Mouse (Mus musculus) kidney, adult 2 months (tissue): ENCODE measurements around the gene Gng8. TPM values are rescaled to one million over a fixed set of nuclear protein-coding genes. Genes with fewer than 3 reads are reported as not detected.

Source experiments
- DNase-seq: peaks from one replicate; pipeline ENCODE4 v3.0.0; 2021
- H3K27ac ChIP-seq: fragments of 200-500 bp; 2 replicates; pipeline ENCODE4 v1.5.1; 2012; ENCODE audit warnings: low read depth, low read length, control low read depth, inconsistent platforms; ENCODE audit not compliant: insufficient read depth
- H3K27me3 ChIP-seq: fragments of 200-500 bp; replicated peaks from 2 replicates; pipeline ENCODE4 v1.6.1; 2012; ENCODE audit warnings: mild to moderate bottlenecking, moderate library complexity, low read length, inconsistent platforms; ENCODE audit not compliant: control insufficient read depth, insufficient read depth
- H3K36me3 ChIP-seq: fragments of 200-500 bp; 2 replicates; pipeline ENCODE4 v1.6.1; 2012; ENCODE audit warnings: mild to moderate bottlenecking, moderate library complexity, low read length, inconsistent platforms; ENCODE audit not compliant: control insufficient read depth, insufficient read depth
- H3K4me1 ChIP-seq: fragments of 200-500 bp; 2 replicates; pipeline ENCODE4 v1.6.1; 2011; ENCODE audit warnings: low read length; ENCODE audit not compliant: control insufficient read depth, insufficient read depth
- H3K4me3 ChIP-seq: fragments of 200-500 bp; 2 replicates; pipeline ENCODE4 v1.5.1; 2011; ENCODE audit warnings: mild to moderate bottlenecking, low read depth, low read length, control low read depth; ENCODE audit not compliant: insufficient read depth
- CTCF ChIP-seq: fragments of 200-500 bp; conservative IDR thresholded peaks from 2 replicates; pipeline ENCODE4 v1.5.1; 2011; ENCODE audit warnings: low read depth, mild to moderate bottlenecking, control low read depth, low read length, moderate library complexity, mixed read lengths; ENCODE audit not compliant: insufficient read depth, insufficient read length
- POLR2A ChIP-seq: fragments of 200-500 bp; IDR thresholded peaks from one replicate; pipeline ENCODE4 v1.6.1; 2011; ENCODE audit warnings: low read depth, low read length, control low read depth
- WGBS: fragments of 180-500 bp; shearing (Covaris S2); methylation state at CpG from one replicate; pipeline ENCODE4 v1.1.7; 2018; 5-methylcytosine and 5-hydroxymethylcytosine counted together
- polyA plus RNA-seq: library from polyadenylated mRNA; depleted of rRNA; stranded (reverse); fragments of >200 nt; gene quantifications from 2 replicates; pipeline ENCODE4 v1.2.3, GENCODE M21; 2012

The Gng8 gene
- polyA plus RNA-seq, 1 experiment: 3.6 TPM

GRCm38 (mm10) chr7:16885271-16885776 lies 6.3 kb upstream of the Gng8 start:
- Histone ChIP-seq H3K4me3 (peak overlapping the region; percentile 38; the same call in 1 of the 2 replicates), H3K27ac (no peak overlapping the region), H3K27me3 (no peaks in the 10 kb centered on the region), H3K36me3 (no peaks in the 10 kb centered on the region), H3K4me1 (no peaks in the 10 kb centered on the region)
- WGBS: 44% methylated on average over 95 of the region's 95 CpGs
- no peak for TF ChIP-seq POLR2A
- no peak for TF ChIP-seq CTCF
- DNase-seq: no peak

DNA sequence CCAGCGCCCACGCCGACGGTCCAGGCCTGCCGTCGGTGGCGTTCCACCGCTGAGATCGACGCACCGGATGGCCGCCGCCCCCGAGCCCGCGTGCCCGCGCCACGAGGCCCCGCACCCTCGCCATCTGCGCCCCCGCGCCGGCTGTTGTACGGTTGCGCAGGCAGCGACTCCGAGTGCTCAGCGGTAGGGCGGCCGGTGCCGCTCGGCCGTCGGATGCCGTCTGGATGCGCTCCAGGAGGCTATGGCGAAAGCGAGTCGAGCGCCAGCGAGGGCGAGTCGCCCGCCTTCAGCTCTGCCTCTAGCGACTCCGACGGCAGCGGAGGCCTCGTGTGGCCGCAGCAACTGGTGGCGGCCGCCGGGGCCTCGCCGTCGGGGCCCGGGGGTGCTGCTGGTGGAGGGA lies 5.7 kb upstream of the Gng8 start:
- DNase-seq: no peak
- Histone ChIP-seq H3K36me3 (no peaks in the 10 kb centered on the region), H3K4me1 (no peaks in the 10 kb centered on the region), H3K27me3 (no peaks in the 10 kb centered on the region), H3K4me3 (no peak overlapping the region), H3K27ac (no peak overlapping the region)
- TF ChIP-seq CTCF (no peak), POLR2A (no peak)
- 66% methylated on average over 59 of the region's 59 CpGs for whole genome bisulfite sequencing

- WGBS: 32% methylated on average over 6 of the region's 6 CpGs
- Histone ChIP-seq H3K27me3 (no peaks in the 10 kb centered on the region; the same call in 1 of the 2 replicates), H3K4me1 (no peaks in the 10 kb centered on the region), H3K4me3 (no peak overlapping the region; the same call in 1 of the 2 replicates), H3K27ac (peak overlapping the region; percentile 63), H3K36me3 (no peaks in the 10 kb centered on the region)
- TF ChIP-seq POLR2A (no peak), CTCF (no peak)
- peak; percentile 35 for DNase-seq
Observed at GRCm38 (mm10) chr7:16890536-16890935, 1.1 kb upstream of the Gng8 start.

DNA sequence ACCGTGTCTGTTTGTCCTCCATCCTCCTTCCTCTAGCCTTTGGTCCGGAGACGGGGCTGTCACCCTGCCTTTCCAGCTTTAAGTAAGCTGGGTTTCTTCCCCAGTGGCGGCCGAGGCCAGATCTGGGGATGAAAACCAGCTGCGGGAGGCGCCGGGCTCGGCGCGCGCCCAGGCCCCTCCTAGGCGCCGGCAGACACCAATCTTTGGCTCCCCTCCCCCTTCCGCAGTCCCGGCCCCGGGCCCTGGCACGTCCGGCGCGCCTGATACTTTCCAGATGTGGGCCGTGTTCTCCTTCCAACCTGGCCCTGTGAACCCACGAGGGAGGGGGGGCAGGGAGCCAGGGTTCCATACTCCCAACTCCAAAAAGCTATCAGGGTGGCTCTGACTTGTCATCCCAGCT lies 642 bp upstream of the Gng8 start:
- no peak overlapping the region; the same call in 1 of the 2 replicates for H3K4me3 ChIP-seq

DNA sequence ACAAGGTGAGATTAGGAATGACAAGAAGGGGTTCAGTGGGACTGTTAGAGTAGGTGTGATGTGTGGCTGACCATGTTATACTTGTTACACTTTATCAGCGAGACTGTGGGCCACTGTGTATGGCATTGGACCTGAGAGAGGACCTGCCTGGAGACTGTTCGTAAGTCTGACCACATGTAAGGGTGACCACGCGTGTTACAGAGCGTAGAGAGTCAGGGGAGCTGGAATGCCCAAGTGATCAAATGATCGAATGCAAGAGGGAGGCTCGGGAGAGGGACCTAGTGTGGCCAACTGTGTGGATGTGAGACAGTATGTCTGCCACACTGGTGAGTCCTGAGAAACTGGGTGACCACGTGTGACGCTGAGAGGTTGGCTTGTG lies 755 bp downstream of the Gng8 start:
- 45% methylated on average over 9 of the region's 9 CpGs for WGBS
- H3K27me3 ChIP-seq: no peaks in the 10 kb centered on the region; the same call in 1 of the 2 replicates
- no peaks in the 10 kb centered on the region for H3K36me3 ChIP-seq
- no peaks in the 10 kb centered on the region for H3K4me1 ChIP-seq
- no peak overlapping the region for H3K27ac ChIP-seq
- no peak for DNase-seq
- H3K4me3 ChIP-seq: no peak overlapping the region
- TF ChIP-seq CTCF (no peak), POLR2A (no peak)

More for the DNA sequence above, 642 bp upstream of the Gng8 start:
- WGBS: 5% methylated on average over 23 of the region's 23 CpGs
- H3K36me3 ChIP-seq: no peaks in the 10 kb centered on the region
- DNase-seq: peak; percentile 79
- peak overlapping the region; percentile 63 for H3K27ac ChIP-seq
- TF ChIP-seq CTCF (no peak), POLR2A (no peak)
- H3K4me1 ChIP-seq: no peaks in the 10 kb centered on the region
- no peaks in the 10 kb centered on the region; the same call in 1 of the 2 replicates for H3K27me3 ChIP-seq

GRCm38 (mm10) chr7:16893612-16894011 lies 2.0 kb downstream of the Gng8 start:
- Histone ChIP-seq H3K36me3 (no peaks in the 10 kb centered on the region), H3K4me1 (no peaks in the 10 kb centered on the region), H3K27ac (no peak overlapping the region), H3K27me3 (no peaks in the 10 kb centered on the region; the same call in 1 of the 2 replicates), H3K4me3 (no peak overlapping the region)
- WGBS: 15% methylated on average over 3 of the region's 6 CpGs
- TF ChIP-seq CTCF (no peak), POLR2A (no peak)
- no peak for DNase-seq

- no peak for DNase-seq
- no peak overlapping the region for H3K27ac ChIP-seq
- no peak for TF ChIP-seq CTCF
- no peak for TF ChIP-seq POLR2A
- 10% methylated on average over 4 of the region's 4 CpGs for WGBS
- H3K27me3 ChIP-seq: no peaks in the 10 kb centered on the region; the same call in 1 of the 2 replicates
- no peaks in the 10 kb centered on the region for H3K4me1 ChIP-seq
- no peak overlapping the region for H3K4me3 ChIP-seq
- H3K36me3 ChIP-seq: no peaks in the 10 kb centered on the region
Observed at GRCm38 (mm10) chr7:16894279-16894678, 2.7 kb downstream of the Gng8 start.
